8 mouse cellular contexts compared by ENCODE assay signal in genomic region chr6:118001272-118001671, GRCm38 (mm10). TPM values are rescaled to one million over a fixed set of nuclear protein-coding genes. Genes with fewer than 3 reads are reported as not detected.
A peak's percentile ranks its signal among the peaks of the same experiment; 100 is the strongest.
DNase-seq lines count a peak whose midpoint lies in the region; ATAC-seq and TF ChIP-seq lines count a peak whose summit lies in the region.
"Had no signal": no experiment of that assay in that cellular context is flagged by ENCODE, and none has a peak within 500 bp of the region (broad histone marks: within the 10 kb centered on the region; RNA-seq: fewer than 3 reads in every experiment).

No protein-coding gene starts in this region.

- H3K4me3 ChIP-seq in kidney, postnatal 0 days (replicated peaks; ENCODE audit: low read depth, low read length) = no peak overlapping the region
- H3K4me3 ChIP-seq in MEL (ENCODE audit: control insufficient read depth in 1 of 2, insufficient read depth in 1 of 2, low read depth in 2 of 2, low read length in 2 of 2) = no peak overlapping the region
- no peak overlapping the region for H3K4me3 ChIP-seq in stomach, postnatal 0 days (ENCODE audit: low read depth, low read length)
- H3K4me3 ChIP-seq in forebrain, embryonic 13.5 days = no peak overlapping the region

- no peaks in the 10 kb centered on the region for H3K36me3 ChIP-seq in kidney, postnatal 0 days (ENCODE audit: insufficient read depth, low read length)
- no peaks in the 10 kb centered on the region for H3K36me3 ChIP-seq in MEL (ENCODE audit: control insufficient read depth in 1 of 2, insufficient read depth in 2 of 2, low read length in 2 of 2)
- no peaks in the 10 kb centered on the region for H3K36me3 ChIP-seq in stomach, postnatal 0 days (ENCODE audit: control insufficient read depth, insufficient read depth, low read length)
- H3K36me3 ChIP-seq in forebrain, embryonic 13.5 days (ENCODE audit: poor library complexity, severe bottlenecking) = no peaks in the 10 kb centered on the region

- peak; percentile 6 for DNase-seq in kidney, postnatal 0 days (ENCODE audit: low spot score)
- no peak for DNase-seq in kidney, adult 11 months
- DNase-seq in MEL (ENCODE audit: low read depth, low spot score) = peak; percentile 37
- DNase-seq in forelimb bud, embryonic 11.5 days (ENCODE audit: low read depth, low spot score) = peak; percentile 69
- DNase-seq in stomach, postnatal 0 days (ENCODE audit: low spot score) = peak; percentile 44
- no peak for DNase-seq in left cerebral cortex, postnatal 4 days
- DNase-seq: gastrocnemius, postnatal 14 days had no signal

- H3K9ac ChIP-seq in kidney, postnatal 0 days (ENCODE audit: low read depth, low read length) = no peak overlapping the region
- no peak overlapping the region for H3K9ac ChIP-seq in MEL (ENCODE audit: control insufficient read depth, low read depth, low read length, poor library complexity, severe bottlenecking)
- H3K9ac ChIP-seq in stomach, postnatal 0 days (ENCODE audit: low read length) = no peak overlapping the region
- H3K9ac ChIP-seq in forebrain, embryonic 13.5 days = no peak overlapping the region

- no peak for TF ChIP-seq CTCF in kidney, postnatal 0 days (IDR thresholded peaks at IDR 0.05; ENCODE audit: low read depth)
- TF ChIP-seq CTCF in MEL (IDR thresholded peaks at IDR 0.05 in 2 of 3, conservative IDR thresholded peaks at IDR 0.05 in 1 of 3; ENCODE audit: control insufficient read depth in 1 of 3, insufficient read depth in 1 of 3, low read depth in 2 of 3, low read length in 3 of 3, poor library complexity in 1 of 3, severe bottlenecking in 1 of 3) = no peak
- no peak for TF ChIP-seq CTCF in stomach, postnatal 0 days (IDR thresholded peaks at IDR 0.05; ENCODE audit: low read depth)

- no peak for TF ChIP-seq EP300 in MEL (IDR thresholded peaks at IDR 0.05; ENCODE audit: low read depth in 1 of 2, low read length in 2 of 2)
- TF ChIP-seq EP300 in stomach, postnatal 0 days (optimal IDR thresholded peaks at IDR 0.05) = no peak

- no peak for ATAC-seq in kidney, postnatal 0 days (replicated peaks; ENCODE audit: low FRiP score, low read depth)
- no peak for ATAC-seq in stomach, postnatal 0 days (ENCODE audit: low FRiP score, low TSS enrichment)
- ATAC-seq in forebrain, embryonic 13.5 days = no peak

- no peak for TF ChIP-seq POLR2A in MEL (IDR thresholded peaks at IDR 0.05; ENCODE audit: control insufficient read depth in 1 of 2, insufficient read depth in 1 of 2, low read depth in 1 of 2, low read length in 2 of 2, poor library complexity in 1 of 2)

- no peak overlapping the region for H3K27ac ChIP-seq in kidney, postnatal 0 days
- no peak overlapping the region for H3K27ac ChIP-seq in MEL (ENCODE audit: control insufficient read depth, low read depth, low read length)
- no peak overlapping the region for H3K27ac ChIP-seq in stomach, postnatal 0 days (replicated peaks)
- H3K27ac ChIP-seq in forebrain, embryonic 13.5 days = no peak overlapping the region

- 27% methylated on average over 3 of the region's 3 CpGs for WGBS in kidney, postnatal 0 days
- WGBS in stomach, postnatal 0 days = 14% methylated on average over 3 of the region's 3 CpGs
- WGBS in forebrain, embryonic 13.5 days = 9% methylated on average over 3 of the region's 3 CpGs

- no peak overlapping the region for H3K4me2 ChIP-seq in kidney, postnatal 0 days (ENCODE audit: low read length)
- no peak overlapping the region for H3K4me2 ChIP-seq in stomach, postnatal 0 days (replicated peaks; ENCODE audit: low read depth)
- H3K4me2 ChIP-seq in forebrain, embryonic 13.5 days = no peak overlapping the region

- H3K9me3 ChIP-seq in kidney, postnatal 0 days (replicated peaks; ENCODE audit: low read length) = no peaks in the 10 kb centered on the region
- no peaks in the 10 kb centered on the region for H3K9me3 ChIP-seq in MEL (replicated peaks; ENCODE audit: insufficient read depth, low read length)
- H3K9me3 ChIP-seq in stomach, postnatal 0 days (ENCODE audit: control insufficient read depth, low read length) = no peaks in the 10 kb centered on the region
- no peaks in the 10 kb centered on the region for H3K9me3 ChIP-seq in forebrain, embryonic 13.5 days (replicated peaks)

- TF ChIP-seq RAD21 in MEL (IDR thresholded peaks at IDR 0.05; ENCODE audit: low read depth, low read length) = no peak

- H3K4me1 ChIP-seq in kidney, postnatal 0 days (replicated peaks; ENCODE audit: insufficient read depth, low read length) = no peaks in the 10 kb centered on the region
- H3K4me1 ChIP-seq in MEL (ENCODE audit: control insufficient read depth in 1 of 2, insufficient read depth in 2 of 2, low read length in 2 of 2) = no peaks in the 10 kb centered on the region
- no peaks in the 10 kb centered on the region for H3K4me1 ChIP-seq in stomach, postnatal 0 days (replicated peaks; ENCODE audit: control insufficient read depth, insufficient read depth)
- no peaks in the 10 kb centered on the region for H3K4me1 ChIP-seq in forebrain, embryonic 13.5 days

- no peaks in the 10 kb centered on the region for H3K79me2 ChIP-seq in MEL (ENCODE audit: control insufficient read depth, insufficient read depth, low read length, poor library complexity)

- intact Hi-C loops in left cerebral cortex, postnatal 4 days (cut with DNase I) = loop anchor here (10.0 kb wide), 1 partner anchor 66 kb away; the partner anchor contains the start of gene Fxyd4

- H3K27me3 ChIP-seq in kidney, postnatal 0 days (ENCODE audit: insufficient read depth, low read length) = no peaks in the 10 kb centered on the region
- no peaks in the 10 kb centered on the region for H3K27me3 ChIP-seq in MEL (ENCODE audit: control insufficient read depth in 1 of 2, insufficient read depth in 2 of 2, low read length in 2 of 2)
- no peaks in the 10 kb centered on the region for H3K27me3 ChIP-seq in stomach, postnatal 0 days (ENCODE audit: control insufficient read depth, insufficient read depth, low read length)
- no peaks in the 10 kb centered on the region for H3K27me3 ChIP-seq in forebrain, embryonic 13.5 days

TF ChIP-seq in MEL, 35 proteins besides CTCF, POLR2A, EP300 and RAD21:
- TF ChIP-seq MAZ (IDR thresholded peaks at IDR 0.05; ENCODE audit: low read depth, low read length) = no peak

RNA-seq across cellular contexts. Expression of gene Rasgef1a, which starts 10.0 kb away (rescaled TPM):
- 1.4 TPM in 2 replicates for polyA plus RNA-seq in kidney, postnatal 0 days (2015; fragmentation: Nextera tagmentation; extraction: Ambion mirVana)
- 0.04 TPM in 1 of 2 replicates, not detected in the other for total RNA-seq in MEL (2012; rRNA removed)
- polyA plus RNA-seq in MEL (2012; ENCODE audit: insufficient read depth in 1 of 2, insufficient read length in 2 of 2, low read depth in 1 of 2, low replicate concordance in 2 of 2, missing spikeins in 1 of 2) = under 1 TPM in 1 of 2 experiments, not detected in 1; 0.19 TPM
- 0.13 and 0.19 TPM in 2 replicates for polyA plus RNA-seq in stomach, postnatal 0 days (2015; fragmentation: Nextera tagmentation; extraction: Ambion mirVana)
- total RNA-seq in left cerebral cortex, postnatal 4 days (2021) = 10 to 100 TPM; 31.7 to 35.2 TPM
- 0.57 and 1.5 TPM in 2 replicates for polyA plus RNA-seq in forebrain, embryonic 13.5 days (2015; fragmentation: Nextera tagmentation; extraction: Ambion mirVana)

Comparison
In these comparisons a context has a peak if more than half of its experiments do, and no peak if none do; other contexts are left out.
1. DNase-seq: peak in kidney, postnatal 0 days (single experiment), MEL (single experiment), forelimb bud, embryonic 11.5 days (single experiment) and stomach, postnatal 0 days (single experiment); none in kidney, adult 11 months (single experiment) and left cerebral cortex, postnatal 4 days (single experiment).